Mouse (Mus musculus) bone marrow, adult 2 months (tissue): ENCODE data around the gene Homer2.

ENCODE experiments used
- CTCF ChIP-seq: fragments of 200-500 bp; IDR thresholded peaks from 2 replicates; pipeline ENCODE4 v1.5.1; 2011; ENCODE audit warnings: low read length, control low read depth; ENCODE audit not compliant: control insufficient read depth, insufficient read depth
- POLR2A ChIP-seq: fragments of 200-500 bp; IDR thresholded peaks from 2 replicates; pipeline ENCODE4 v1.6.1; 2011; ENCODE audit warnings: low read depth, mild to moderate bottlenecking, control low read depth, low read length, borderline replicate concordance; ENCODE audit not compliant: control insufficient read depth

DNA sequence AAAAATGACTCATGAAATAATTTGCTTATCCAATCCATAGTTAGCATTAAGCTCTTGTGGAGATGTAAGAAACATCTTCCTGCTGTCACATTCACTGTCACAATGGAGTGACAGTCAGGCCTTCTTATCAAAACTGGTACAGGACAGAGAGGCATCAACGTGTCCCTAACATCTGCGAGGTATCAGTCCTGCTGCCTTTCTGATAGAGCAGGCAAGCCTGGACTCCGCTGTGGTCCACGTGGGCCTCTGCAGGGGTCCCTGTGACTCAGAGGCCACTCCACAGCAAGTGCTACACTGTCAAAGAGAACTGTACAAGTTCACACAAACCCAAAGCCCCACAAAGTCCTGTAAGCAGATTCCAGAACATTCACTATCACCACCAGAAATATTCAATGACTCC lies 101.8 kb downstream of the Homer2 start:
- no peak for TF ChIP-seq CTCF
- TF ChIP-seq POLR2A = no peak
